Mouse (Mus musculus): ENCODE measurements around the gene Mrpl16. TPM values are rescaled to one million over a fixed set of nuclear protein-coding genes. Genes with fewer than 3 reads are reported as not detected.

Gene Mrpl16
- polyA plus RNA-seq (2012; ENCODE audit: low replicate concordance): 0.61 and 11.3 TPM in 2 replicates

DNA sequence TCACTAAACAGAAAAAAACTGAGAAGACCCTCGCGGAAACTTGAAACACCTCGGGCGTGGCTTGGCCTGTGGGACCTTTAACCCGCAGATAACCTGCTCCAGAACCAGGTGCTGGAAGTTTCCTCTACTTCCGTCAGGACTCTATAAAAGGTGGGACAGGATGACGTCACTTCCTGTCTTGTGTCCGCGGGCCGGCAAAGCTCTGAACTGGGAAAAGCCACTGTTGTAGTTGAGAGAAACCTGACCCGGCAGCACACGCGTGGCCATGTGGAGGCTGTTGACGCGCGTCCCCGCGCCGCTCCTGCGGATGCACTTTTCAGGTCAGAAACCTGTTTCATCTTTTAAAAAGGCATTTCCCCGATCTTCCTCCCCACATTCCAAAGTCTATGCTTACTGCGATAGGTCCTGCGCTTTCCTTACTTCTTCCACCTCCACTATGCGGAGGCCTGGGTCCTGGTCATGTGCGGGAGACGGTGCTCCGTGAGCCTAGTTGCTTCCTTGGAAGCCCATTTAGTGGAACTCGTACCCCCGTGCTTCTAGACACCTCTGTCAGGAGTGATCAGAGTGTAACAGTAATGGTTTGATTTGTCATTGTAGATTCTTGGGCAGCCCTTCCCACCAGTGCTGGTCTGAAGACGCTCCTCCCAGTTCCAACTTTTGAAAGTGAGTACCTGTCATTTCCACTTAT lies at the start of gene Mrpl16:
Mrpl16 (plus strand) TSS at position 187 of the 688 bp plus-strand sequence.

DNA sequence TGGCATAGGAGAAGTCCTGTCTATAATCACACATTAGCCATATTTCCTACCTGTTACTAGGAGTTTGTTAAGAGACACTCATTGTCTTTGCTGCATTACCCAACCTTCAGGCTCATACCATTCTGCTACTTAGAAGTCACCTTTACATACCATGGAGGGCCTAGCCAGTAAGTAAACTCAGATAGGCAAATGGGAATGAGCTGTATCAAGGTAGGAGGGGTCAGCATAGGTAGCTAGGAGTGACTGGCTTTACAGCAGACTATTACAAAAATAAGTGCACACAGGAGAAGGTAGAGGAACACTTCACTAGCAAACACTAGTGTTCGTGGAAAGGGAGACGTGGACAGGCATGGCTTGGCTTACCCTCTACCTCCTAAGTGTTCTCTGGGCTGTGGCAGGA lies 22.9 kb upstream of the Mrpl16 start, which contains the start of gene Gif:
Gif (plus strand) TSS at position 257 of the 400 bp plus-strand sequence.

DNA sequence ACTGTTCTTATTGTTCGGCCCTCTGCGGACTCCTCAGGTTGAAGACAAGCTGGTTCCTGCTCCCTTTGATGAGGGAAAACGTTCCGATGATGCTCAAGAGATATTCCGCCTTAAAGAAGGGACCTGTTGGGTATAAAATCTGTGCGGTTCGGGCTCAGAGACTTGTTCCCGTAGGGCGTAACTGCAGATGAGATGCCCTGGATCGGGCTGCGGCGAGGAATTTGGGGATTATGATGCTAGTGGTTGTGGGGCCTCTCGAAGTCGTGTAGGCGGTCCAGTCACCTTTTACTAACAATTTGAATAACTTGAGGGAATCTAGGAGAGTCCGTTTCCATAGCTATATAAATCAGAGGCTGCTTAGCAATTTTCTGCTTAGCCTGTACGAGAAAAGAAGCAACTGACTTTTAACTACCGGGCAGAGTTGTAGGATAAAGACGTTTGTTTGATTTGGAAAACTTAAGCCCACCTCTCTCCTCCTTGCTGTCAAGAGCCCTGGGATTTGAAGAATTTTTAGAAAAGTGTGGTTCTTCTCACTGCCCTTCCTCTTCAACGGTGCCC lies 49.0 kb downstream of the Mrpl16 start, which contains the start of gene Stx3:
Stx3 (minus strand) TSS at position 261 of the 558 bp plus-strand sequence.

Other genes starting within 250 kb of the Mrpl16 start
- gene Ms4a4d, start 233.6 kb upstream of the Mrpl16 start, polyA plus RNA-seq (2012; ENCODE audit: low replicate concordance): 0.19 TPM in 1 of 2 replicates, not detected in the other
- gene Ms4a6d, start 165.5 kb upstream of the Mrpl16 start, polyA plus RNA-seq (2012; ENCODE audit: low replicate concordance): 0.82 and 1.2 TPM in 2 replicates
- not detected in 2 replicates for gene Ms4a2, start 146.7 kb upstream of the Mrpl16 start, polyA plus RNA-seq (2012; ENCODE audit: low replicate concordance)
- not detected in 2 replicates for gene Ms4a3, start 129.5 kb upstream of the Mrpl16 start, polyA plus RNA-seq (2012; ENCODE audit: low replicate concordance)
- 0.39 TPM in 1 of 2 replicates, not detected in the other for gene Oosp2, start 109.8 kb upstream of the Mrpl16 start, polyA plus RNA-seq (2012; ENCODE audit: low replicate concordance)
- not detected in 2 replicates for gene Oosp1, start 79.2 kb upstream of the Mrpl16 start, polyA plus RNA-seq (2012; ENCODE audit: low replicate concordance)
- not detected in 2 replicates for gene Oosp3, start 73.3 kb upstream of the Mrpl16 start, polyA plus RNA-seq (2012; ENCODE audit: low replicate concordance)
- gene Gif, start 22.8 kb upstream of the Mrpl16 start, polyA plus RNA-seq (2012; ENCODE audit: low replicate concordance): not detected in 2 replicates
- gene Stx3, start 49.0 kb downstream of the Mrpl16 start, polyA plus RNA-seq (2012; ENCODE audit: low replicate concordance): 1.1 and 1.2 TPM in 2 replicates
- gene Olfr1417, start 68.8 kb downstream of the Mrpl16 start, polyA plus RNA-seq (2012; ENCODE audit: low replicate concordance): not detected in 2 replicates
- not detected in 2 replicates for gene Olfr1418, start 90.7 kb downstream of the Mrpl16 start, polyA plus RNA-seq (2012; ENCODE audit: low replicate concordance)
- gene Olfr1419, start 104.7 kb downstream of the Mrpl16 start, polyA plus RNA-seq (2012; ENCODE audit: low replicate concordance): not detected in 2 replicates
- not detected in 2 replicates for gene Olfr1420, start 116.2 kb downstream of the Mrpl16 start, polyA plus RNA-seq (2012; ENCODE audit: low replicate concordance)
- 7.4 and 15.6 TPM in 2 replicates for gene Patl1, start 142.0 kb downstream of the Mrpl16 start, polyA plus RNA-seq (2012; ENCODE audit: low replicate concordance)
- 5.8 and 7.0 TPM in 2 replicates for gene Osbp, start 195.6 kb downstream of the Mrpl16 start, polyA plus RNA-seq (2012; ENCODE audit: low replicate concordance)